Mouse (Mus musculus): ENCODE data around the gene Ythdf2. TPM values are rescaled to one million over a fixed set of nuclear protein-coding genes. Genes with fewer than 3 reads are reported as not detected.

Gene Ythdf2
- polyA plus RNA-seq, 1 experiment from 2014 or later: 22.2 TPM

DNA sequence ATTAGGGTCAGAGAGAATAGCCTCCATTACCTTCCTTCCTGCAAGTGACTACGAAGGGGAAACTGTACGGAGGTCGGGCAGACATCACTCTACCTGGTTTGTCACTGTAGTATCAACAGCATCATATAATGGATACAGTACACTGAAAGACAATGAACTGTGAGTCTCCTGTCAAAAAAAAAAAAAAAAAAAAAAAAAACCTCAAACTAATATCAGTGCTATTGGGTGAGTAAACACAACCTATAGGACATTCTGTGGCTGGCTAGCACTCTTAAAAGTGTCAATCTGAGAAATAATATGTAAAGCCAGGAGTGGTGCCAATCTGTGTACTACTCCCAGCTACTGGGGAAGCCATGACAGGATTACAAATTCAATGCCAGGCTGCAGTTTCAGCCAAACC is 28.9 kb downstream of the Ythdf2 start:
- Histone ChIP-seq H3K27ac (no peak overlapping the region), H3K4me3 (ENCODE audit: inconsistent target) (no peak overlapping the region), H3K79me2 (ENCODE audit: inconsistent target) (peaks cover 18% of the 10 kb centered on the region), H3K36me3 (ENCODE audit: inconsistent target) (peaks cover 35% of the 10 kb centered on the region)
- WGBS (ENCODE audit: missing documents): 80% methylated on average over 3 of the region's 3 CpGs

DNA sequence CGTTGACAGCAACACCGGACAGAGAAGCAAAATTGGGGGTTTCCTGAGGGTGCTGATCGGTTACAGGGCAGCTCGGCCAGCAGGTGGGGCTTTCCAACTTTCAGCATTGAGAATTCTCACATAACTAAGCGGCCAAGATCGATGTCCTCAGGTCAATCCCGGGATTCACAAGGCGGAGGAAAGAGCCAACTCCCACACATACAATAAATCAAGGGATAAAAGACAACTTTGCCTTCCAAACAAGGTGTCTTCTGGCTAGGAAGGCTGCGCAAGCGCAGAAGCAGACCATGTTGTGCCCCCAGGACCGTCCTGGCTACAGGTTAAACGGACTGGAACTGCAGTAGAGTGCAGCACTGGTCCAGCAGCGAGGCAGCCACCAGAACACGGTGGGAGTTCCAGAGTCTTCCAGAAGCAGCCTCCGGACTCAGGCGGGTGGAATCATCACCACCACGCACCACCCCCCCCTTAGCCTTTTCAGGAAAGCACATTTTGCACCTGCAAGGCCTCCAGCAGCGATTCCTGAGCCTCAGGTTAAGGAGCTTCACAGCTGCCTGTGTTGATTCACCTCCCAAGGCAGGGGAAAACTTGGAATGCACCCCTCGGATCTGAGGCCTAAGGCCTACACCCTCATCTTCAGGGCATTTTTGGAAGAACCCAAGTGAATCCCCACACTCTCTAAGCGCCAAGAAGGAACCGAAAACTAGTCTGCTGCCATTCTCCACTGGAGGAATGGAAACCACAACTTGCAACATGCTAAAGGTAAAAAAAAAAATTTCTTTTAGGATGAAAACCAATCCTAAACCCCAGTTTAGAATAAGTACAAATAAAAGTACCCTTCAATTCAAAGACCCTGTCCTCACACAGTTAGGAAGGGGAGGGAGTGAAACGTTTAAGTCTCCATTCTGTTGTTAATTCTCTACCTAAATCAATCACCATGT is 30.1 kb downstream of the Ythdf2 start:
- peaks cover 26% of the 10 kb centered on the region for H3K36me3 ChIP-seq (ENCODE audit: inconsistent target)
- H3K4me3 ChIP-seq (ENCODE audit: inconsistent target): no peak overlapping the region
- no peak overlapping the region for H3K27ac ChIP-seq
- WGBS (ENCODE audit: missing documents): 58% methylated on average over 21 of the region's 22 CpGs
- H3K79me2 ChIP-seq (ENCODE audit: inconsistent target): peaks cover 6% of the 10 kb centered on the region

DNA sequence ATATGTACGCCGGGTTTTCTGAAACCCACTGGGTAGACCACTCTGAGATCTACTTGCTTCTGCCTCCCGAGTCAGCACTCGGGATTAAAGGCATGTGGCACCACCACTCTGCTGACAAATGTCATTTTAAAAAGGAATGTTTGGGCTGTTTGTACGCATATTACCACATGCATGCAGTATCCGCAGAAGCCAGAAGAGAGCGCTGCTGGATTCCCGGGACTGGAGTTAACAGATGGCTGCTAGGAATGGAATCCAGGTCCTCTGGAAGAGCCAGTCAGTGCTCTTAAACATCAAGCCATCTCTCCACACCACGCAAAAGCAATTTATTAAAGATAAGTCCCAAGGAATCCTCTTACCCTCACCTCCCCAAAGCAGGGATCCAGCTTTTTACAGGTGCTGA is 31.4 kb downstream of the Ythdf2 start:
- no peak overlapping the region for H3K27ac ChIP-seq
- WGBS (ENCODE audit: missing documents): 99% methylated on average over 8 of the region's 9 CpGs
- peaks cover 14% of the 10 kb centered on the region for H3K36me3 ChIP-seq (ENCODE audit: inconsistent target)
- H3K4me3 ChIP-seq (ENCODE audit: inconsistent target): no peak overlapping the region
- no peaks in the 10 kb centered on the region for H3K79me2 ChIP-seq (ENCODE audit: inconsistent target)

DNA sequence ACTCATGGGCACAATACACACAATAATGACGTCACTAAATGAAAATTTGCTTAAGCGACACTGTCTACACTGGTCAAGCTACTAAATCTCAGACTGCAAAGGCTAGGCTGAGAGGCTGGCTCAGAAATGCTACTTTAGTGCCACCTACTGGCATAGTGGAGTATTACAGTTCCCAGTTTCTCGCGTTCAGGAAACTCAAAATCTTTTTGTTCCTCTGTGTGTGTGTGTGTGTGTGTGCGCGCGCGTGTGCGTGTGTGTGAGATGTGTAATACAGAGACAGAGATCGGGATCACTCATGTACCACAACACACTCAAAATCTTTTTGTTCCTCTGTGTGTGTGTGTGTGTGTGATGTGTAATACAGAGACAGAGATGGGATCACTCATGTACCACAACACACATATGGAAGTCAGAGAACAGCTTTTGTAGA is 33.5 kb downstream of the Ythdf2 start:
- no peak overlapping the region for H3K4me3 ChIP-seq (ENCODE audit: inconsistent target)
- 3% methylated on average over 10 of the region's 10 CpGs for WGBS (ENCODE audit: missing documents)
- H3K36me3 ChIP-seq (ENCODE audit: inconsistent target): no peaks in the 10 kb centered on the region
- no peak overlapping the region for H3K27ac ChIP-seq
- H3K79me2 ChIP-seq (ENCODE audit: inconsistent target): no peaks in the 10 kb centered on the region

DNA sequence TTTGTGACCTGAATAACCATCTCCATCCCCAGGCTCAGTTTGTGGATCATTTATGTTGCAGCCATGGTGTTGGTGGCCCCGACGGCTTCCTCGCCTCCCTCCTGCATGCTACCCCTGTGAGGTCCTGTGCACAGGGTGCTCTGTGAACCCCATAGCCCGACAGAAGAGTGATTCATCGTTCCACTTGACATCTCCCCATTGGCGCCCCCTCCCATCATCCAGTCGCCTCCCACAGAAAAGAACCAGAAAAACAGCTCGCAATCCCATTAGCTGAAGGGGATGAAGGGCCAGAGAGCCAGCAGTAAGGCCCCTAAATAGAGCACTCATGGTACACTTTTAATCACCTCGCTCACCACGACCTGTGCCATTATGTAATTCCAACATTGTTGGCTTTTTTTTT is 35.6 kb downstream of the Ythdf2 start:
- Histone ChIP-seq H3K27ac (no peak overlapping the region), H3K36me3 (ENCODE audit: inconsistent target) (no peaks in the 10 kb centered on the region), H3K4me3 (ENCODE audit: inconsistent target) (no peak overlapping the region), H3K79me2 (ENCODE audit: inconsistent target) (no peaks in the 10 kb centered on the region)
- WGBS (ENCODE audit: missing documents): 74% methylated on average over 9 of the region's 10 CpGs

DNA sequence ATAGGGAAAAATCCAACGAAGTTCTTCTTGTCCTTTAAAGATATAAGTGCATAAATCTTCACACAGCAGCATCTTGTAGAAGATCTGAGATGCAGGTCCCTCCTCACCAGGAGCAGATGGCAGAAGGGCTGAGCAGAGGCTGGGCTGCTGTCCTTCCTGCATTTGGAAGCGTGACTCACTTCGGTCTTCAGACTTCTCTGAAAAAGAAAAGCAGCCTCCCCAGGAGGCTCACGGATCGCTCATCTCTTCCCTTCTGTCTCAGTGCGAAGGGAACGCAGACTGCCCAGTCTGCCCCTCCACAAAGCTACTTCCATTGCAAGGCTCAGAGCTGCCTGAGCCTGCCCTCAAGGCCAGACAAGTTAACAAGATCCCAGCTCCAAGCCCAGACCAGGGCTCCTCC is 41.2 kb downstream of the Ythdf2 start:
- WGBS (ENCODE audit: missing documents): 74% methylated on average over 7 of the region's 7 CpGs
- Histone ChIP-seq H3K79me2 (ENCODE audit: inconsistent target) (no peaks in the 10 kb centered on the region), H3K36me3 (ENCODE audit: inconsistent target) (no peaks in the 10 kb centered on the region), H3K4me3 (ENCODE audit: inconsistent target) (no peak overlapping the region), H3K27ac (no peak overlapping the region)

DNA sequence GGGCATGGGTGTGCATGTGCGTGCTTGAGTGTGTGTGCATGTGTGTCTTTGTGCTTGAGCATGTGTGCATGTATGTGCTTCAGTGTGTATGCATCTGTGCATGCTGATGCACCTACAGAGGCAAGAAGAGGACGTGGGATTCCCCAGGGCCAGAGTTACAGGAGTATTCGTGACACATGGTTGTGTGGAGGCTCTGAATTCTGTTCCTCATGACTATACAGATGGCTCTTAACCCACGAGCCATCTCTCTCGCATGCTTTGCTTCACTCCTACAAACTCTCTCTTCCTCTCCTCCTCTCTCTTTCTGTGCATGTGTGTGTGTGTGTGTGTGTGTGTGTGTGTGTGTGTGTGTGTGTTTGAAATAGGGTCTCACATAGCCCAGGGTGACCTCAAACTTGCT is 42.3 kb downstream of the Ythdf2 start:
- Histone ChIP-seq H3K79me2 (ENCODE audit: inconsistent target) (no peaks in the 10 kb centered on the region), H3K27ac (no peak overlapping the region), H3K36me3 (ENCODE audit: inconsistent target) (no peaks in the 10 kb centered on the region), H3K4me3 (ENCODE audit: inconsistent target) (no peak overlapping the region)
- WGBS (ENCODE audit: missing documents): 93% methylated on average over 5 of the region's 5 CpGs

DNA sequence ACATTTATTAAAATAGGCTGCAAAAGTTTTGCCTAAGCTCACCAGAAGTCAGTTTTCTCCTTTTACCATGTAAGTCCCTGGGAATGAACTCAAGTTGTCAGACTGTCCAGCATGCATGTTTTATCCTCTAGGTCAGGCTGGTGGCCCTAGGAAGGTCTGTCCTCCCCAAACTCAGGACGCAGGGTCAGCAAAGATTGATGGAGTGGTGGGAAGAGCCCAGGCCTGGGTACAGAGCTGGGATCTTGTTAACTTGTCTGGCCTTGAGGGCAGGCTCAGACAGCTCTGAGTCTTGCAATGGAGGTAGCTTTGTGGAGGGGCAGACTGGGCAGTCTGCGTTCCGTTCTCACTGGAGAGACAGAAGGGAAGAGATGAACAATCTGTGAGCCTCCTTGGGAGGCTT is 42.8 kb downstream of the Ythdf2 start:
- no peaks in the 10 kb centered on the region for H3K36me3 ChIP-seq (ENCODE audit: inconsistent target)
- WGBS (ENCODE audit: missing documents): 97% methylated on average over 3 of the region's 3 CpGs

DNA sequence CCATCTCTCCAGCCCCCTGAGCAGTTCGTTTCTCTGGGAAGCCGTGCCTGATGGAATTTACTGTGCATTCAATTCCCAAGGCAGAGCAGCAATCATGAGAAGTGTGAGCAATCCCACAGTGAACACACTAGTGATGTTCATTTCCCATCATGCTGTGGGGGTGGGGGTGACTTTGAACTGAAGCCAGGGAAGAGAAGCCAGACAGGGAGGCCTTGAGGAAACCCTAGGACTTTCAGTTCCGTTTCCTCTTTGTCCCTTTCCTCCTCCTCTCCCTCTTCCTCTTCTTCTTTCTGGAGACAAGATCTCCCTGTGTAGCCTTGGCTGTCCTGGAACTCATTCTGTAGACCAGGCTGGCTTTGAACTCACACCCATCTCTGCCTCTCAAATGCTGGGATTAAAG is 44.7 kb downstream of the Ythdf2 start:
- Histone ChIP-seq H3K36me3 (ENCODE audit: inconsistent target) (no peaks in the 10 kb centered on the region), H3K4me3 (ENCODE audit: inconsistent target) (no peak overlapping the region), H3K27ac (no peak overlapping the region), H3K79me2 (ENCODE audit: inconsistent target) (no peaks in the 10 kb centered on the region)
- 67% methylated on average over 3 of the region's 3 CpGs for WGBS (ENCODE audit: missing documents)

More for the DNA sequence above, 42.8 kb downstream of the Ythdf2 start:
- H3K4me3 ChIP-seq (ENCODE audit: inconsistent target): no peak overlapping the region
- no peak overlapping the region for H3K27ac ChIP-seq
- no peaks in the 10 kb centered on the region for H3K79me2 ChIP-seq (ENCODE audit: inconsistent target)

DNA sequence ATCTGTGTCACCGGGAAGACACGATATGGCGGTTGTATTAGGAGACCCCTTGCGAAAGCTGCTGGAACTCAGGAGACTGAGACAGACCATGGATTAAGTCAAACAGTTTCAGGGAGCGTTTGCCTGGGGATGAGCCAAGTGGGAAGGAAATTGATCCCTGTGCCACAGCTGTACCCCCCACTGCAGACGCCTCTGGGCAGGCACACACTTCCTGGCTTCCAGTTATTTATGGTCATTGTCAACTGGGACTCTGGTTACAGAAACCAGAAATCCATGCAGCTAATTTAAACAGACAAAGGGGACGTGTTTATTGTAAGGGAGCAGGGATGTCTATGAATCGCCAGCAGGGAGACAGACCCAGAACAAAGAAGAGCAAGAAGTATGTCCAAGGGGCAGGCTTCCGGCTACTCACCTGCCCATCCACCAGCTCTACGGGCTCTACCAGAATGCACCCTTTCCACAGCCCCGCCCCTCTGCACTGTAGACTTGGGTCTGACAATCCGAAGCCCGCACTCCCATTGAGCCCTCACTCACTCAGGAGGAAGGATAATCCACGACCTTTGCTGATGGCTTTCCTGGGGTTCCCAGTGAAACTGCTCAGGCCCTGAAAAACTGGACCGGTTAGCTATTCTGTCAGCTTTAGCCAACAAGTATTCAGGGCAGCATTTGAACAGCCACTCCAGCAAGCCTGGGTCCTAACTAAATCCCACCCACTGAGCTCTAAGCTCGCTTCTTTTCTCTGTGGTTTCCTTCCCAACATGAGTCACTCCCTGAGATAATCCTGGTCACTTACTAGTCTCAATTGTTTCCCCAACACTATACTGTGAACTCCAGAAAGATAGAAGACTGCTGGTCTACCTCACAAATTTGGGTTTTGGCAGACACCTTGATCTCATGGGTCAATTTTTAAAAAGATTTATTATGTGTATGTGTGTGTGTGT is 45.5 kb downstream of the Ythdf2 start:
- Histone ChIP-seq H3K79me2 (ENCODE audit: inconsistent target) (no peaks in the 10 kb centered on the region), H3K4me3 (ENCODE audit: inconsistent target) (no peak overlapping the region), H3K36me3 (ENCODE audit: inconsistent target) (no peaks in the 10 kb centered on the region), H3K27ac (no peak overlapping the region)
- 86% methylated on average over 16 of the region's 16 CpGs for WGBS (ENCODE audit: missing documents)

DNA sequence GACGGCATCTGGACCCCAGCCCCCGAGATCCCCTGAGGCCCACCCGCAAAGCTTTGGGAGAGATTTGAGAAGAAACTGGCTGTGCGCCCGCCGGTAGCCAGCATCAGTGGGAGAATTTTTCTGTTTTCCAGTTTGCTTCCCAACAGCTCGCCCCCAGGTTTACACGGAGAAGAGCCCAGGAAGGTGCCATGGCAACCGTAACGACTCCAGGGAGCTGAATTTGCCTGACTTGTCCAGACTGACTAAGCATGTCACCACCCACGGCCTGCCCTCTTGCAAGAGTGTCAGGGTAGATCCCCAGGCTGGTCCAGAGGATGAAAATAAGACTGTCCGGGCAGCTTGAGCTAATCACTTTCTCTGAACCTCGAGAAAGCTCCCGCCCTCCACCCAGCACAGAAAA is 46.4 kb downstream of the Ythdf2 start:
- Histone ChIP-seq H3K79me2 (ENCODE audit: inconsistent target) (no peaks in the 10 kb centered on the region), H3K36me3 (ENCODE audit: inconsistent target) (no peaks in the 10 kb centered on the region), H3K27ac (no peak overlapping the region), H3K4me3 (ENCODE audit: inconsistent target) (no peak overlapping the region)
- 93% methylated on average over 14 of the region's 14 CpGs for WGBS (ENCODE audit: missing documents)

DNA sequence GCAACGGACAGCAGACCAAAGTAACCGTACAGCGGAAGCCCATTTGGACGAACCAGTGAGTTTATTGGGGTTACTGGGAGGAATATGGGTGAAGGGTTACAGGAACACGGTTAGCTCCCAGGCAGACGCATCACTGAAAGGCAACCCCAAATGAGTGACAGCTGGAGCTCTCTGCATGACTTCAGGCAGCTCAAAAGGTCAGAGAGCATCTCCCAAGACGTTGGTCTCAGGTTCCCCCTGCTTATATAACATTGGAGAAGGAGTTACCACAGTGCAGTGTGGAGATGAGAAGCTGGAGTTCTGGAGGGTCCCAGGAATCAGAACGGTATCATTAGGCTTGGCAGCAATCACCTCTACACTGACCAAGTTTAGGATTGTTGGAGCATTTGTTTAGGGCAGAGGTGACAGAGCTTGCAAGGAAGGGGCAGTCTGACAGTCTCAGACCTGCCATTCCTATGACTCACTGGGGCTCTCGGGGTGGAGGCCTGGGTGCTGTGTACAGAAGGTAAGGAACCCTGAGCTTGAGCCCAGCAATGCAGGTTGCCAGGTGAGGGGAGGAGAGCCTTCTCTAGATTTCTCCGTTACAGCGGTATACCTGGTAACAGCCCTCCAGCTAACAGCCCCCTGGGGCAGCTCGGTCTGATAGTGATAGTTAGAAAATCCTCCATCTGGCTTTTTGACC is 55.0 kb downstream of the Ythdf2 start:
- H3K79me2 ChIP-seq (ENCODE audit: inconsistent target): no peaks in the 10 kb centered on the region
- no peak overlapping the region for H3K4me3 ChIP-seq (ENCODE audit: inconsistent target)
- no peak overlapping the region for H3K27ac ChIP-seq
- WGBS (ENCODE audit: missing documents): 86% methylated on average over 12 of the region's 12 CpGs
- no peaks in the 10 kb centered on the region for H3K36me3 ChIP-seq (ENCODE audit: inconsistent target)

DNA sequence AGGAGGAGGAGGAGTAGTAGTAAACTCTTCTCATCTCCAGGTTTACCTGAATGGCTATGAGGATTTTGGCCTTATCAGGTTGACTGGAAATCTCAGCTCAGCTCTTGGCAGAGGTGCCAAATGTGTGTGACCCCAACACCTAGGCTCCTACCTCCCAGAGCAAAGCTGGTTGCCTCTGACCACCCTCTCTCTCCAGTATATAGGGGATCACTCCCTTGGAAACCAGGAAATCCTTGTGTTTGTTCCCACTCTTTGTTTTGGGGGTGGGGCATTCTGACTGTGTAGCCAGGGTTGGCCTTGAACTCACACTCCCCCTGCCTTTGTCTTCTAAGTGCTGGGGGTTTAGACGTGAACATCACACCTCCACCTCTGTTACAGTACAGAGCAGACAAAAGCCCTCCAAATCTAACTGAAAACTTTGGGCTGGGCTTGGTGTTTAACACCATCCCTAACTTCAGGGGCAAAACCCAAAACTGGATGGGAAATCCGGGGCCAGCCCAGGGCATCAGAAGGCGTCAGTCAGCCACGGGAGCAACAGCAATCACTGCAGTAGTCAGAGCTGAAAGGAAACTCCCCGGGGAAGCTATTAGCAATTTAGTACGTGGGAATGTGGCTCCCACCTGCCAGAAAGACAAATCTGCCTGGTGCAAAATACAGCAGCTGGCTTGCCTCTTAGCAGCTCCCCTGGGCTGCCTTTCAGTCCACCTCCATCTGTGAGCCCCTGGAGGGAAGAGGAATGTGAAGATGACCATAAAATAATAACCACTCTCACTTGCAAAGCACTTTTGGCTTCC is 57.0 kb downstream of the Ythdf2 start:
- WGBS (ENCODE audit: missing documents): 16% methylated on average over 6 of the region's 6 CpGs
- Histone ChIP-seq H3K79me2 (ENCODE audit: inconsistent target) (no peaks in the 10 kb centered on the region), H3K27ac (no peak overlapping the region), H3K36me3 (ENCODE audit: inconsistent target) (no peaks in the 10 kb centered on the region), H3K4me3 (ENCODE audit: inconsistent target) (no peak overlapping the region)

DNA sequence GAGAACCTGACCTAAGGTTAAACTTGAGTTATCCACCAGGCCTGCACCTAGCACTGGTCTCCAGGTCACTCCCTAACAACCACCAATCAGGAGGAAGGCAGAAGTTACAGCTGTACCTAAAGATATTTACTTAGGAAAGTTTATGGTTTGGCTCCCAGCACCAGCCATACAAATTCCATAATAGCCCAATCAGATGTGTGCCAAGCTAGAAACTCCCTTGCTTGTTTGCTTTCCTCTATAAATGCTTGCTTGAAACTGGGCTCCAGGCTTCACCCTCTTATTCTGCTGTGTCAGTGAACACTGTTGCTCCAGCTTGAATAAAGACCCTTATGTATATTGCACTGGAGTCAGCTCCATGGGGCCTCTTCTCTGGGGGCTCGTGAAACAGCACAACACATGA is 60.4 kb downstream of the Ythdf2 start:
- Histone ChIP-seq H3K4me3 (ENCODE audit: inconsistent target) (no peak overlapping the region), H3K79me2 (ENCODE audit: inconsistent target) (no peaks in the 10 kb centered on the region), H3K27ac (no peak overlapping the region), H3K36me3 (ENCODE audit: inconsistent target) (no peaks in the 10 kb centered on the region)
- WGBS (ENCODE audit: missing documents): 67% methylated on average over 1 of the region's 1 CpGs
